Mouse (Mus musculus) small intestine, adult 2 months (tissue): ENCODE data around the gene Dnah10.

ENCODE experiments used
- CTCF ChIP-seq: fragments of 200-500 bp; IDR thresholded peaks from 2 replicates; pipeline ENCODE4 v1.5.1; 2012; ENCODE audit warnings: low read depth, mild to moderate bottlenecking, control low read depth, inconsistent platforms, low read length, moderate library complexity, mixed read lengths; ENCODE audit not compliant: insufficient replicate concordance, insufficient read length; ENCODE audit errors: extremely low read depth
- POLR2A ChIP-seq: fragments of 200-500 bp; IDR thresholded peaks from 2 replicates; pipeline ENCODE4 v1.6.1; 2012; ENCODE audit warnings: low read depth, mild to moderate bottlenecking, control low read depth, inconsistent platforms, low read length, moderate library complexity

DNA sequence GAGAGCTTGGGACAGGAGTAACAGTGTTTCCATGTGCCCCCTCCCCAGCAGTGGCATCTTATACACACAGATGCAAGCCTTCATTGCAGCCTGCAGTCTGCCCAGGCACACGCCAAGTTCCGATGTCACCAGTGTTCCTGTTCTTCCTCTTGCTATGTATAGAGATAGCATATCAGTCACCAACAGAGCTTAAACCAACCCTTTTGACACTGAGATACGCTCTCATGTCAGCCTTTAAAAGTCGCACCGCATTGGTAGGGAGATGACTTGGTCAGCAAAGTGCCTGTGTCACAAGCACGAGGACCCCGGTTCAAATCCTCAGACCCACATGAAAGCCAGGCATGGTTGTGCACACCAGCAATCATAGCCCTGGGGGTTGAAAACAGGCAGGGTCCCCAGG lies 55.0 kb downstream of the Dnah10 start:
- no peak for TF ChIP-seq CTCF
- no peak for TF ChIP-seq POLR2A
